Mouse (Mus musculus) lung, embryonic 14.5 days (tissue): Measurements from ENCODE around the gene Mbd3. TPM values are rescaled to one million over a fixed set of nuclear protein-coding genes. Genes with fewer than 3 reads are reported as not detected.

Source experiments
- ATAC-seq: fragments of 200-750 bp; cut with Nextera tagmentation; 2 replicates; pipeline ENCODE4 v1.8.0; 2017; ENCODE audit warnings: mild to moderate bottlenecking, moderate TSS enrichment, moderate library complexity; ENCODE audit not compliant: insufficient read depth
- DNase-seq: peaks from one replicate; pipeline ENCODE4 v3.0.0-alpha.2; 2015
- H3K27ac ChIP-seq: fragments of 300-500 bp; sonication (generic); 2 replicates; pipeline ENCODE4 v1.5.1; 2014; ENCODE audit warnings: low read depth, mild to moderate bottlenecking, moderate library complexity
- H3K27me3 ChIP-seq: fragments of 300-500 bp; sonication (generic); 2 replicates; pipeline ENCODE4 v1.6.1; 2014; ENCODE audit warnings: low read length, control low read depth; ENCODE audit not compliant: insufficient read depth
- H3K36me3 ChIP-seq: fragments of 300-500 bp; sonication (generic); 2 replicates; pipeline ENCODE4 v1.6.1; 2014; ENCODE audit warnings: control low read depth; ENCODE audit not compliant: insufficient read depth
- H3K4me1 ChIP-seq: fragments of 300-500 bp; sonication (generic); 2 replicates; pipeline ENCODE4 v1.6.1; 2014; ENCODE audit warnings: antibody characterized with exemption, control low read depth; ENCODE audit not compliant: insufficient read depth
- H3K4me2 ChIP-seq: fragments of 300-500 bp; sonication (generic); 2 replicates; pipeline ENCODE4 v1.6.1; 2014; ENCODE audit warnings: mild to moderate bottlenecking
- H3K4me3 ChIP-seq: fragments of 300-500 bp; sonication (generic); 2 replicates; pipeline ENCODE4 v1.5.1; 2014; ENCODE audit warnings: low read depth, low read length
- H3K9ac ChIP-seq: fragments of 300-500 bp; sonication (generic); 2 replicates; pipeline ENCODE4 v1.6.1; 2014
- H3K9me3 ChIP-seq: fragments of 300-500 bp; sonication (generic); 2 replicates; pipeline ENCODE4 v1.6.1; 2016; ENCODE audit warnings: low read depth, low read length, control low read depth
- CTCF ChIP-seq: IDR thresholded peaks from 2 replicates; pipeline ENCODE4 v1.5.1; 2016; ENCODE audit warnings: antibody characterized with exemption, low read depth
- WGBS: fragments of 180-500 bp; shearing (Covaris S2); extraction: QIAGEN DNeasy Blood & Tissue Kit; methylation state at CpG from one replicate; pipeline ENCODE4 v1.1.7; 2014; 5-methylcytosine and 5-hydroxymethylcytosine counted together
- polyA plus RNA-seq: library from polyadenylated mRNA; unstranded; fragments of >200 nt; fragmentation: Nextera tagmentation; extraction: Ambion mirVana; gene quantifications from 2 replicates; pipeline ENCODE4 v1.2.1, GENCODE M21; 2014

Gene Mbd3
- polyA plus RNA-seq, 1 experiment from 2014 or later, result 268 TPM

DNA sequence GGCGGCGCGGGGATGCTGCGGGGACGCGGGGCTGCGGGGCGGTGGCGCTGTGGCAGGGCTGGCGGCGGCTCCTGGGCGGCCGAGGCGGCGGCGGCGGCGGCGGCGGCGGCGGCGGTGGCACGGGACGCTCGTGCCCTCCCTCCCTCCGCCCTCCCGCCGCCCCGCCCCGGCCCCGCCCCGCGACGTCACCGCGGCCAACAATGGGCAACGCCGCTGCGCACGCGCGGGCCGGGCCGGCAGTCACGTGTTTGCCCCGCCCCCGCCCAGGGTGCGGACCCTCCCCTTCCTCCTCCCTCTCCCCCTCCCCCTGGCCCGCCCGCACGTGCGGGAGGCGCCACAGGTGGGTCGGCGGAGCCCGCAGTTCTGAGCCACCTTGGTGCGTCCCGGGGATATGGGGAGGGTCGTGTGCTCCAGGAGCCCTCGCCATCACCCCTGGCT lies 11.8 kb downstream of the Mbd3 start, which contains the start of gene Mex3d:
Gene Mex3d (minus strand): TSS at position 138 of the 438 bp plus-strand sequence.
- Histone ChIP-seq H3K27ac (peak within 1 kb of the TSS; percentile 93), H3K27me3 (no peaks in the 10 kb centered on the region), H3K36me3 (peaks cover 50% of the 10 kb centered on the region), H3K4me2 (peak within 1 kb of the TSS; percentile 77), H3K9me3 (no peaks in the 10 kb centered on the region), H3K4me1 (peaks cover 14% of the 10 kb centered on the region; the same call in 1 of the 2 replicates), H3K9ac (peak within 1 kb of the TSS; percentile 97), H3K4me3 (peak within 1 kb of the TSS; percentile 95)
- TF ChIP-seq CTCF, result no peak
- DNase-seq (peak; percentile 92), ATAC-seq (peak; percentile 15; the same call in 1 of the 2 replicates)
- 1% methylated on average over 33 of the region's 61 CpGs for WGBS

DNA sequence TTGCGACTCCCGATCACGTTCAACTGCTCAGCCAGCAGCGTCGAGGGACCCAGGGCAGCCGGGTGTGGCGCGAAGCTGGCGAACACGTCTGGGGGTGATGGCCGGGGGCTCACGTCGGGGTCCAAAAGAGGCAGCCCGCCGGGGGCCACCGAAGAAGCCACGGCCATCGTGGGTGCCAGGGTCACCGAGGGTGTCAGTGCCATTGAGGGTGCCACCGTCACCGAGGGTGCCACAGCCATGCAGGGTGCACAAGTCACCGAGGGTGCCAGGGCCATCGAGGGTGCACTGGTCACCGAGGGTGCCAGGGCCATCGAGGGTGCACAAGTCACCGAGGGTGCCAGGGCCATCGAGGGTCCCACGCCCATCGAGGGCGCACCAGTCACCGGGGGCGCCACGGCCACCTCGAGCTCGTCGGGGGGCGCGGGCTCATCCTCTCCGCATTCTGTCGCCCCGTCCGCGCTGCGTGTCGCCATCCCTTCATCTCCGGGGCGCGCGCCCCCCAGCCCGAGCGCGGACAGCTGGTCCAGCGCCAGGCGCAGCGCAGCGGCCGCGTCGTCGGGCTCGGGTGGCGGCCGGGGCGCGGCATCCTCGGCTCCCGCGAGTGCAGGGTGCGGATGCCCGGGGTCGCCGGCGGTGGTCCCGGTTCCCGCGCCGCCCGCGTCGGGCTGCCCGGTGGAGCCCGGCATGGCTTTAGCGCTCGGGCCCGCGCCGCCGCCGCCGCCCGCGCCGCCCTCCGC lies 12.4 kb downstream of the Mbd3 start:
- no peak for TF ChIP-seq CTCF
- H3K4me2 ChIP-seq, result peak overlapping the region; percentile 77
- DNase-seq (peak; percentile 56), ATAC-seq (peak; percentile 4; the same call in 1 of the 2 replicates)
- H3K27me3 ChIP-seq, result no peaks in the 10 kb centered on the region
- peaks cover 14% of the 10 kb centered on the region; the same call in 1 of the 2 replicates for H3K4me1 ChIP-seq
- H3K4me3 ChIP-seq, result peak overlapping the region; percentile 95
- H3K9ac ChIP-seq, result peak overlapping the region; percentile 97
- no peaks in the 10 kb centered on the region for H3K9me3 ChIP-seq
- under 1% methylated on average over 91 of the region's 94 CpGs for WGBS
- H3K36me3 ChIP-seq, result peaks cover 50% of the 10 kb centered on the region
- H3K27ac ChIP-seq, result peak overlapping the region; percentile 93

GRCm38 (mm10) chr10:80385811-80386734 lies 13.3 kb downstream of the Mbd3 start:
- ATAC-seq (peak; percentile 53), DNase-seq (peak; percentile 86)
- Histone ChIP-seq H3K4me3 (peak overlapping the region; percentile 95), H3K9me3 (no peaks in the 10 kb centered on the region), H3K4me1 (peaks cover 14% of the 10 kb centered on the region; the same call in 1 of the 2 replicates), H3K27ac (peak overlapping the region; percentile 93), H3K27me3 (no peaks in the 10 kb centered on the region), H3K4me2 (peak overlapping the region; percentile 77), H3K36me3 (peaks cover 50% of the 10 kb centered on the region), H3K9ac (peak overlapping the region; percentile 97)
- under 1% methylated on average over 34 of the region's 34 CpGs for WGBS
- no peak for TF ChIP-seq CTCF

GRCm38 (mm10) chr10:80385310-80385709 lies 14.0 kb downstream of the Mbd3 start:
- H3K36me3 ChIP-seq, result peaks cover 50% of the 10 kb centered on the region
- 7% methylated on average over 7 of the region's 7 CpGs for WGBS
- H3K9ac ChIP-seq, result peak overlapping the region; percentile 97
- DNase-seq (no peak), ATAC-seq (no peak)
- peak overlapping the region; percentile 95 for H3K4me3 ChIP-seq
- H3K4me1 ChIP-seq, result peaks cover 14% of the 10 kb centered on the region; the same call in 1 of the 2 replicates
- H3K9me3 ChIP-seq, result no peaks in the 10 kb centered on the region
- H3K4me2 ChIP-seq, result peak overlapping the region; percentile 77
- no peak for TF ChIP-seq CTCF
- no peaks in the 10 kb centered on the region for H3K27me3 ChIP-seq
- H3K27ac ChIP-seq, result peak overlapping the region; percentile 93; the same call in 1 of the 2 replicates

DNA sequence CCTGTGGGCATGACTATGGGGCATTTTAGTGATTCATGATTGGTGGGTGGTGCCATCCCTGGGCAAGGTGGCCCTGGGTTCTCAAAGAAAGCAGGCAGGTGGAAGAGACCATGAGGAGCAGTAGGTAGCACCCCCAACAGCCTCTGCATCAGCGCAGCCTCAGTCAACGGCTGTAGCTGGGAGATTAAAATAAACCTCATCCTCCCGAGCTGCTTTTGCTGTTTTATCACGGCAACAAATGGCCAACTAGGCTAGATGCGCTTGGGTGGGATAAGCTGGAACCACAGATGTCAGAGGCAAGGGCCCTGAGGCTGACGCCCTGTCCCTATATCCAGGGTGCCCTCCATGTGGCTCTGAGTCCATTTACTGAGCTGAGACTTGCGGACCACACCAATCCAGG lies 14.6 kb downstream of the Mbd3 start:
- Histone ChIP-seq H3K9ac (peak overlapping the region; percentile 97), H3K27ac (no peak overlapping the region), H3K9me3 (no peaks in the 10 kb centered on the region), H3K4me2 (peak overlapping the region; percentile 77), H3K4me3 (peak overlapping the region; percentile 95), H3K27me3 (no peaks in the 10 kb centered on the region), H3K4me1 (peaks cover 14% of the 10 kb centered on the region; the same call in 1 of the 2 replicates), H3K36me3 (peaks cover 56% of the 10 kb centered on the region)
- DNase-seq (no peak), ATAC-seq (no peak)
- TF ChIP-seq CTCF, result no peak
- 64% methylated on average over 7 of the region's 7 CpGs for WGBS

DNA sequence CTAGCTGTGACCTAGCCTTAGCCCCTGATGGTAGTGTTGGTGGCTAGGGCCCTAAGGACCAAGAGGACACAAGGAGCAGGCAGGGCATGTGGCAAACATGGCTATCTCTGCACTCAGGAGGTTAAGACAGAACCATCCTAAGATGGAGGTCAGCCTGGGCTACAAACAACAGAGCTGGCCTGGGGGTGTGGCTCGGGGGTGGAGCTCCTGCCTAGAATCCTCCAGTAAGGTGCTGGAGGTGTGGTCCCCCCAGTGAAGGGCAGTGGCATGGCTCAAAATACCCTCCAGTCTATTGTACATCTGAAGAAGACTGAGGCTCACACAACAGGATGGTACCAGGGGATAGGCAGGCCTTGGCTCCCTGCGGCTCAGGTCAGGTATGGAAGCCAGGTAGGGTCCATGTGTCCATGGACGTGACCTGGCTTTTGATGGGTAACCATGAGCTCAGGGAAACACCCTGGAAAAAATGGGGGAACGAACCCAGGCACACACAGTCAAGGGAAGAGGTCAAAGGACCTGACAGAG lies 15.2 kb downstream of the Mbd3 start:
- Histone ChIP-seq H3K36me3 (peaks cover 61% of the 10 kb centered on the region), H3K4me3 (no peak overlapping the region; the same call in 1 of the 2 replicates)
- no peak for TF ChIP-seq CTCF

More for the DNA sequence above, 15.2 kb downstream of the Mbd3 start:
- no peak overlapping the region for H3K27ac ChIP-seq
- ATAC-seq (no peak), DNase-seq (no peak)
- H3K9ac ChIP-seq, result peak overlapping the region; percentile 97
- H3K9me3 ChIP-seq, result no peaks in the 10 kb centered on the region
- H3K4me1 ChIP-seq, result peaks cover 14% of the 10 kb centered on the region; the same call in 1 of the 2 replicates
- peak overlapping the region; percentile 77 for H3K4me2 ChIP-seq
- 89% methylated on average over 4 of the region's 4 CpGs for WGBS
- H3K27me3 ChIP-seq, result no peaks in the 10 kb centered on the region
